Comparison of ENCODE assay signal across 9 mouse cellular contexts in the genomic region with DNA sequence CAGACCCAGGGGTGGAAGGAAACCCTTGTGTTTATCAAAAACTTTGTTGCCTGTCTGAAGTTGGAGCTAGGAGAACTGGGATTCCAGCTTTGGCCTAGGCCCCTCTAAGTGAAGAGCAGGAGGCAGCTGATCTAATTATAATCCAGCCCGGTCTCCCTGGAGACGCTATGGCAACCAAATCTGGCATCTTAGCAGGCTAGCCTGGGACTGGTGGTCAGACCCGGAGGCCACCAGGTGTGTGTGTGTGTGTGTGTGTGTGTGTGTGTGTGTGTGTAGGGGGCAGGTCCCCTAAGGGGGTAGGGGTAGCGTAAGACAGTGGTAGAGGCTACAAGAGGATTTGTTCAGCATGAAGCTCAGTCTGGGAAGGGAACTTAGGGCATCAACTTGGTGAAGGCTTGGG. TPM values are rescaled to one million over a fixed set of nuclear protein-coding genes. Genes with fewer than 3 reads are reported as not detected.
DNase-seq lines count a peak whose midpoint lies in the region; ATAC-seq and TF ChIP-seq lines count a peak whose summit lies in the region.
"Had no signal": no experiment of that assay in that cellular context is flagged by ENCODE, and none has a peak within 500 bp of the region (broad histone marks: within the 10 kb centered on the region; RNA-seq: fewer than 3 reads in every experiment).

No protein-coding gene starts in this region.

- peak overlapping the region; percentile 54 for H3K9ac ChIP-seq in forebrain, embryonic 12.5 days
- H3K9ac ChIP-seq in midbrain, embryonic 14.5 days (replicated peaks; ENCODE audit: low read length), result peak overlapping the region; percentile 75; the same call in 1 of the 2 replicates

- TF ChIP-seq CTCF in cerebellum, adult 2 months (IDR thresholded peaks at IDR 0.05; ENCODE audit: borderline replicate concordance, insufficient read depth, low read depth, low read length), result no peak
- TF ChIP-seq CTCF in G1E (IDR thresholded peaks at IDR 0.05; ENCODE audit: low read depth, low read length), result no peak

- peak overlapping the region; percentile 84 for H3K4me2 ChIP-seq in forebrain, embryonic 12.5 days
- peak overlapping the region; percentile 75 for H3K4me2 ChIP-seq in midbrain, embryonic 14.5 days (ENCODE audit: low read length)

- no peak for ATAC-seq in G1E (ENCODE audit: extremely low read depth, insufficient number of reproducible peaks, low FRiP score, poor library complexity, severe bottlenecking)
- peak; percentile 77 for ATAC-seq in forebrain, embryonic 12.5 days (ENCODE audit: low FRiP score)
- ATAC-seq in midbrain, embryonic 14.5 days (ENCODE audit: low FRiP score, low TSS enrichment), result peak; percentile 66

- TF ChIP-seq POLR2A in cerebellum, adult 2 months (IDR thresholded peaks at IDR 0.05; ENCODE audit: borderline replicate concordance, insufficient read depth, low read length), result no peak

- H3K27ac ChIP-seq in cerebellum, adult 2 months (ENCODE audit: insufficient read depth, low read length), result 0 out of 2 replicates have a peak overlapping the region, but pooled peaks have one; percentile 11
- H3K27ac ChIP-seq in forebrain, embryonic 12.5 days, result peak overlapping the region; percentile 95
- peak overlapping the region; percentile 90 for H3K27ac ChIP-seq in midbrain, embryonic 14.5 days (replicated peaks; ENCODE audit: low read depth, low read length)

- peaks cover 38% of the 10 kb centered on the region for H3K36me3 ChIP-seq in G1E (replicated peaks)
- H3K36me3 ChIP-seq in forebrain, embryonic 12.5 days (replicated peaks), result peaks cover 19% of the 10 kb centered on the region
- H3K36me3 ChIP-seq in midbrain, embryonic 14.5 days (ENCODE audit: control insufficient read depth, insufficient read depth, low read length), result peaks cover 17% of the 10 kb centered on the region

- H3K9me3 ChIP-seq in G1E (replicated peaks), result no peaks in the 10 kb centered on the region
- no peaks in the 10 kb centered on the region for H3K9me3 ChIP-seq in forebrain, embryonic 12.5 days
- no peaks in the 10 kb centered on the region for H3K9me3 ChIP-seq in midbrain, embryonic 14.5 days (ENCODE audit: control insufficient read depth, low read length)

- DNase-seq in cerebellum, adult 2 months, result no peak
- no peak for DNase-seq in cerebellum, adult 11 months
- no peak for DNase-seq in G1E (ENCODE audit: low spot score)
- peak; percentile 71 to 73 for DNase-seq in layer of hippocampus, postnatal 10 days (ENCODE audit: low spot score in 2 of 2)
- peak; percentile 89 for DNase-seq in midbrain, embryonic 14.5 days
- DNase-seq in urinary bladder, postnatal 36 days (ENCODE audit: low spot score in 2 of 2), result no peak
- DNase-seq in thymus, postnatal 0 days (ENCODE audit: low spot score), result no peak

- H3K4me3 ChIP-seq in cerebellum, adult 2 months (replicated peaks; ENCODE audit: insufficient read depth, low read depth, low read length), result no peak overlapping the region
- H3K4me3 ChIP-seq in G1E (ENCODE audit: low read depth, low read length), result peak overlapping the region; percentile 76; the same call in 1 of the 2 replicates
- H3K4me3 ChIP-seq in forebrain, embryonic 12.5 days (replicated peaks), result peak overlapping the region; percentile 53
- peak overlapping the region; percentile 60 for H3K4me3 ChIP-seq in midbrain, embryonic 14.5 days (replicated peaks; ENCODE audit: low read depth, low read length)

- H3K4me1 ChIP-seq in cerebellum, adult 2 months (ENCODE audit: control insufficient read depth, insufficient read depth, low read length), result peaks cover 14% of the 10 kb centered on the region
- peaks cover 48% of the 10 kb centered on the region for H3K4me1 ChIP-seq in G1E (ENCODE audit: insufficient read depth, low read depth, low read length)
- H3K4me1 ChIP-seq in forebrain, embryonic 12.5 days, result peaks cover 46% of the 10 kb centered on the region
- H3K4me1 ChIP-seq in midbrain, embryonic 14.5 days (ENCODE audit: control insufficient read depth, insufficient read depth, low read length), result peaks cover 42% of the 10 kb centered on the region

- WGBS in cerebellum, adult 2 months, result 20% methylated on average over 4 of the region's 4 CpGs
- 11% methylated on average over 4 of the region's 4 CpGs for WGBS in forebrain, embryonic 12.5 days
- WGBS in midbrain, embryonic 14.5 days, result 3% methylated on average over 4 of the region's 4 CpGs

- H3K27me3 ChIP-seq in cerebellum, adult 2 months (ENCODE audit: control insufficient read depth, insufficient read depth, low read length), result no peaks in the 10 kb centered on the region
- H3K27me3 ChIP-seq in G1E (ENCODE audit: insufficient read depth, low read length), result no peaks in the 10 kb centered on the region
- H3K27me3 ChIP-seq in forebrain, embryonic 12.5 days, result no peaks in the 10 kb centered on the region
- no peaks in the 10 kb centered on the region for H3K27me3 ChIP-seq in midbrain, embryonic 14.5 days (ENCODE audit: control insufficient read depth, insufficient read depth, low read length)

RNA-seq across cellular contexts. Expression of a gene that starts 10.5 kb away (rescaled TPM):
- 23.4 and 27.6 TPM in 2 replicates for polyA plus RNA-seq in cerebellum, adult 2 months (2012; rRNA removed)
- total RNA-seq in G1E (2014; fragmentation: Nextera tagmentation), result 52.4 and 53.0 TPM in 2 replicates
- total RNA-seq in G1E (2017), result 20.3 and 22.3 TPM in 2 replicates
- polyA plus RNA-seq in G1E (2012), result 24.1 and 25.6 TPM in 2 replicates
- 44.1 and 49.0 TPM in 2 replicates for polyA plus RNA-seq in forebrain, embryonic 12.5 days (2016; fragmentation: Nextera tagmentation; extraction: Ambion mirVana)
- 10 to 100 TPM; 33.6 to 34.1 TPM for total RNA-seq in layer of hippocampus, postnatal 10 days (2021)
- polyA plus RNA-seq in midbrain, embryonic 14.5 days (2014; fragmentation: Nextera tagmentation; extraction: Ambion mirVana), result 48.8 and 58.2 TPM in 2 replicates
- 51.0 and 54.2 TPM in 2 replicates for polyA plus RNA-seq in thymus, postnatal 0 days (2015; fragmentation: Nextera tagmentation; extraction: Ambion mirVana)

RNA-seq across cellular contexts. Expression of a gene that starts 11.5 kb away (rescaled TPM):
- polyA plus RNA-seq in cerebellum, adult 2 months (2012; rRNA removed), result 36.2 and 47.1 TPM in 2 replicates
- total RNA-seq in G1E (2014; fragmentation: Nextera tagmentation) (14.7 and 21.2 TPM in 2 replicates), G1E (2017) (52.8 and 63.1 TPM in 2 replicates)
- polyA plus RNA-seq in G1E (2012), result 112 and 116 TPM in 2 replicates
- polyA plus RNA-seq in forebrain, embryonic 12.5 days (2016; fragmentation: Nextera tagmentation; extraction: Ambion mirVana), result 67.6 and 70.0 TPM in 2 replicates
- total RNA-seq in layer of hippocampus, postnatal 10 days (2021), result 10 to 100 TPM; 20.7 to 22.7 TPM
- 59.3 and 61.2 TPM in 2 replicates for polyA plus RNA-seq in midbrain, embryonic 14.5 days (2014; fragmentation: Nextera tagmentation; extraction: Ambion mirVana)
- polyA plus RNA-seq in thymus, postnatal 0 days (2015; fragmentation: Nextera tagmentation; extraction: Ambion mirVana), result 9.5 and 11.2 TPM in 2 replicates

RNA-seq across cellular contexts. Expression of a gene that starts 13.6 kb away (rescaled TPM):
- not detected in 2 replicates for polyA plus RNA-seq in cerebellum, adult 2 months (2012; rRNA removed)
- total RNA-seq in G1E (2014; fragmentation: Nextera tagmentation) (not detected in 2 replicates), G1E (2017) (0.22 TPM in 1 of 2 replicates, not detected in the other)
- 0.08 TPM in 1 of 2 replicates, not detected in the other for polyA plus RNA-seq in G1E (2012)
- not detected in 2 replicates for polyA plus RNA-seq in forebrain, embryonic 12.5 days (2016; fragmentation: Nextera tagmentation; extraction: Ambion mirVana)
- not detected for total RNA-seq in layer of hippocampus, postnatal 10 days (2021)
- polyA plus RNA-seq in midbrain, embryonic 14.5 days (2014; fragmentation: Nextera tagmentation; extraction: Ambion mirVana), result not detected in 2 replicates
- polyA plus RNA-seq in thymus, postnatal 0 days (2015; fragmentation: Nextera tagmentation; extraction: Ambion mirVana), result not detected in 2 replicates
- total RNA-seq: common myeloid progenitor, adult 5-6 weeks had no signal

RNA-seq across cellular contexts. Expression of a gene that starts 21.6 kb away (rescaled TPM):
- 0.13 and 0.17 TPM in 2 replicates for polyA plus RNA-seq in cerebellum, adult 2 months (2012; rRNA removed)
- total RNA-seq in G1E (2014; fragmentation: Nextera tagmentation) (not detected in 2 replicates), G1E (2017) (0.22 TPM in 1 of 2 replicates, not detected in the other)
- polyA plus RNA-seq in G1E (2012), result not detected in 2 replicates
- 1.1 and 1.4 TPM in 2 replicates for polyA plus RNA-seq in forebrain, embryonic 12.5 days (2016; fragmentation: Nextera tagmentation; extraction: Ambion mirVana)
- under 1 TPM; 0.11 to 0.23 TPM for total RNA-seq in layer of hippocampus, postnatal 10 days (2021)
- polyA plus RNA-seq in midbrain, embryonic 14.5 days (2014; fragmentation: Nextera tagmentation; extraction: Ambion mirVana), result 0.98 and 1.4 TPM in 2 replicates
- 0.15 and 0.20 TPM in 2 replicates for polyA plus RNA-seq in thymus, postnatal 0 days (2015; fragmentation: Nextera tagmentation; extraction: Ambion mirVana)

RNA-seq across cellular contexts. Expression of a gene that starts 29.7 kb away (rescaled TPM):
- polyA plus RNA-seq in cerebellum, adult 2 months (2012; rRNA removed), result 31.0 and 34.2 TPM in 2 replicates
- total RNA-seq in G1E (2014; fragmentation: Nextera tagmentation) (0.15 TPM in 1 of 2 replicates, not detected in the other), G1E (2017) (0.11 and 0.17 TPM in 2 replicates)
- 0.07 TPM in 2 replicates for polyA plus RNA-seq in G1E (2012)
- polyA plus RNA-seq in forebrain, embryonic 12.5 days (2016; fragmentation: Nextera tagmentation; extraction: Ambion mirVana), result 37.9 and 39.5 TPM in 2 replicates
- 10 to 100 TPM; 36.9 to 39.4 TPM for total RNA-seq in layer of hippocampus, postnatal 10 days (2021)
- 9.4 and 15.9 TPM in 2 replicates for polyA plus RNA-seq in midbrain, embryonic 14.5 days (2014; fragmentation: Nextera tagmentation; extraction: Ambion mirVana)
- 3.9 and 4.4 TPM in 2 replicates for polyA plus RNA-seq in thymus, postnatal 0 days (2015; fragmentation: Nextera tagmentation; extraction: Ambion mirVana)

Comparison
In these comparisons a context has a peak if more than half of its experiments do, and no peak if none do; other contexts are left out.
1. DNase-seq: peak in layer of hippocampus, postnatal 10 days (2 of 2) and midbrain, embryonic 14.5 days (single experiment); none in cerebellum, adult 2 months (0 of 2), cerebellum, adult 11 months (single experiment), G1E (single experiment), urinary bladder, postnatal 36 days (0 of 2) and thymus, postnatal 0 days (single experiment).
2. H3K27ac ChIP-seq: peak in every context shown above with its lines; median percentile 95 in forebrain, embryonic 12.5 days; 90 in midbrain, embryonic 14.5 days; 11 in cerebellum, adult 2 months.